Comparison of ENCODE assay signal across 13 mouse cellular contexts in the genomic region with DNA sequence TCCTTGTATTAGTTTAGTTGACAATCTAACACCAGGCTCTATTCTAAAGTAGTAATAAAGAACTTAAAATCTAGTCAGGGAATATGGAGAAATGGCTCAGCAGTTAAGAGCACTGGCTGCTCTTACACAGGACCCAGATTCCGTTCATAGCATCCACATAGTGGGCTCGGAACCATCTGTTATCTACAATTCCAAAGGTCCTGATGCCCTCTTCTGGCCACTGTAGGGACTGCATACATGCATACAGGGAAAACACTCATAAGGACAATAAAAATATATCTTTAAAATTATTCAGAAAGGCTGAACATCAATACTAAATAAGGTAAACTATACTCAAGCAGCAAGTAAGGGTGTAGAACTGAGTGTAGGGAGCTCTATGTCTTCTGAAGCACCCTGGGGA. TPM values are rescaled to one million over a fixed set of nuclear protein-coding genes. Genes with fewer than 3 reads are reported as not detected.
DNase-seq lines count a peak whose midpoint lies in the region; ATAC-seq and TF ChIP-seq lines count a peak whose summit lies in the region.
"Had no signal": no experiment of that assay in that cellular context is flagged by ENCODE, and none has a peak within 500 bp of the region (broad histone marks: within the 10 kb centered on the region; RNA-seq: fewer than 3 reads in every experiment).

No protein-coding gene starts in this region.

- H3K27ac ChIP-seq in gastrocnemius, adult 2 months = no peak overlapping the region
- no peak overlapping the region for H3K27ac ChIP-seq in liver, embryonic 14.5 days
- H3K27ac ChIP-seq in liver, embryonic 12.5 days = no peak overlapping the region
- H3K27ac ChIP-seq: neural tube, embryonic 12.5 days had no signal

- no peaks in the 10 kb centered on the region for H3K9me3 ChIP-seq in liver, embryonic 14.5 days (ENCODE audit: control insufficient read depth, low read length)
- H3K9me3 ChIP-seq in liver, embryonic 12.5 days (replicated peaks) = no peaks in the 10 kb centered on the region
- no peaks in the 10 kb centered on the region for H3K9me3 ChIP-seq in E14TG2a.4 (ENCODE audit: low read length)
- H3K9me3 ChIP-seq: neural tube, embryonic 12.5 days had no signal

- no peaks in the 10 kb centered on the region for H3K27me3 ChIP-seq in liver, embryonic 14.5 days (ENCODE audit: control insufficient read depth, insufficient read depth, low read length)
- no peaks in the 10 kb centered on the region for H3K27me3 ChIP-seq in liver, embryonic 12.5 days (replicated peaks)
- no peaks in the 10 kb centered on the region for H3K27me3 ChIP-seq in E14TG2a.4 (ENCODE audit: insufficient read depth, low read length)
- H3K27me3 ChIP-seq: neural tube, embryonic 12.5 days had no signal

- H3K4me2 ChIP-seq in liver, embryonic 14.5 days (ENCODE audit: low read depth) = no peak overlapping the region
- no peak overlapping the region for H3K4me2 ChIP-seq in liver, embryonic 12.5 days
- H3K4me2 ChIP-seq: neural tube, embryonic 12.5 days had no signal

- 85% methylated on average over 2 of the region's 2 CpGs for WGBS in liver, embryonic 14.5 days (ENCODE audit: insufficient replicate concordance)
- 83% methylated on average over 2 of the region's 2 CpGs for WGBS in liver, embryonic 12.5 days (ENCODE audit: insufficient replicate concordance)

- H3K4me1 ChIP-seq in liver, embryonic 14.5 days (replicated peaks; ENCODE audit: control insufficient read depth in 2 of 2, insufficient read depth in 2 of 2, low read length in 1 of 2) = no peaks in the 10 kb centered on the region
- no peaks in the 10 kb centered on the region for H3K4me1 ChIP-seq in liver, embryonic 12.5 days
- peaks cover 87% of the 10 kb centered on the region for H3K4me1 ChIP-seq in E14TG2a.4 (replicated peaks; ENCODE audit: low read depth, low read length)
- H3K4me1 ChIP-seq: neural tube, embryonic 12.5 days had no signal

- no peak for DNase-seq in gastrocnemius, adult 2 months
- DNase-seq in gastrocnemius, postnatal 25 days = no peak
- no peak for DNase-seq in liver, embryonic 14.5 days (ENCODE audit: low read depth in 3 of 3, low spot score in 3 of 3)
- DNase-seq in kidney, postnatal 4 days = peak; percentile 18 to 21
- DNase-seq in gastrocnemius, postnatal 4 days (ENCODE audit: low spot score in 2 of 2) = no peak
- no peak for DNase-seq in left cerebral cortex, postnatal 36 days (ENCODE audit: low spot score in 2 of 2)
- DNase-seq: gastrocnemius, postnatal 14 days; heart, postnatal 14 days; left cerebral cortex, postnatal 4 days had no signal

- intact Hi-C loops in gastrocnemius, adult 2 months (cut with DNase I) = no loop called here
- intact Hi-C loops in left cerebral cortex, postnatal 36 days (cut with DNase I) = no loop called here

- no peak overlapping the region for H3K4me3 ChIP-seq in gastrocnemius, adult 2 months
- H3K4me3 ChIP-seq in liver, embryonic 14.5 days (ENCODE audit: insufficient read depth in 1 of 2, low read depth in 2 of 2, low read length in 2 of 2) = no peak overlapping the region
- no peak overlapping the region for H3K4me3 ChIP-seq in liver, embryonic 12.5 days
- H3K4me3 ChIP-seq in E14TG2a.4 (replicated peaks; ENCODE audit: low read length) = no peak overlapping the region
- H3K4me3 ChIP-seq: neural tube, embryonic 12.5 days had no signal

- no peak for TF ChIP-seq EP300 in liver, embryonic 14.5 days (IDR thresholded peaks at IDR 0.05; ENCODE audit: low read depth)

- TF ChIP-seq CTCF in gastrocnemius, adult 2 months (IDR thresholded peaks at IDR 0.05) = peak; percentile 58
- TF ChIP-seq CTCF in liver, embryonic 14.5 days (IDR thresholded peaks at IDR 0.05; ENCODE audit: low read depth) = peak; percentile 40; the same call in 1 of the 2 replicates
- peak; percentile 85 for TF ChIP-seq CTCF in E14TG2a.4 (conservative IDR thresholded peaks at IDR 0.05; ENCODE audit: low read length)

- ATAC-seq in liver, embryonic 14.5 days (ENCODE audit: insufficient read depth) = no peak
- ATAC-seq in liver, embryonic 12.5 days = no peak
- ATAC-seq: activated CD4-positive, CD25-positive, alpha-beta regulatory T cell, adult 4 months had no signal

- no peak overlapping the region for H3K9ac ChIP-seq in liver, embryonic 14.5 days (replicated peaks)
- no peak overlapping the region for H3K9ac ChIP-seq in liver, embryonic 12.5 days
- H3K9ac ChIP-seq: neural tube, embryonic 12.5 days had no signal

- no peaks in the 10 kb centered on the region; the same call in 1 of the 2 replicates for H3K36me3 ChIP-seq in liver, embryonic 14.5 days (replicated peaks; ENCODE audit: control insufficient read depth, insufficient read depth, low read depth)
- H3K36me3 ChIP-seq in liver, embryonic 12.5 days = peaks cover 84% of the 10 kb centered on the region
- H3K36me3 ChIP-seq in E14TG2a.4 (ENCODE audit: insufficient read depth, low read length) = peaks cover 98% of the 10 kb centered on the region

RNA-seq across cellular contexts. Expression of gene Ctnnal1, which starts 36.7 kb away (rescaled TPM):
- total RNA-seq in gastrocnemius, adult 2 months (2021) = 10 to 100 TPM in 1 of 2 experiments, 1 to 10 TPM in 1; 9.0 to 12.6 TPM
- 10 to 100 TPM in 1 of 2 experiments, 1 to 10 TPM in 1; 9.9 to 11.7 TPM for total RNA-seq in gastrocnemius, postnatal 25 days (2021)
- polyA plus RNA-seq in liver, embryonic 14.5 days (2012; rRNA removed) = 2.9 and 4.8 TPM in 2 replicates
- polyA plus RNA-seq in liver, embryonic 14.5 days (2014; fragmentation: Nextera tagmentation; extraction: Ambion mirVana) = 8.2 and 9.0 TPM in 2 replicates
- polyA plus RNA-seq in liver, embryonic 12.5 days (2016; fragmentation: Nextera tagmentation; extraction: Ambion mirVana) = 13.1 and 13.4 TPM in 2 replicates
- 10 to 100 TPM; 22.7 to 25.1 TPM for total RNA-seq in gastrocnemius, postnatal 4 days (2021)
- total RNA-seq in left cerebral cortex, postnatal 36 days (2021) = 10 to 100 TPM; 14.4 to 23.7 TPM

RNA-seq across cellular contexts. Expression of gene Tmem245, which starts 45.6 kb away (rescaled TPM):
- total RNA-seq in gastrocnemius, adult 2 months (2021) = 10 to 100 TPM; 18.0 to 24.6 TPM
- 10 to 100 TPM; 17.1 to 19.2 TPM for total RNA-seq in gastrocnemius, postnatal 25 days (2021)
- 2.0 and 2.1 TPM in 2 replicates for polyA plus RNA-seq in liver, embryonic 14.5 days (2012; rRNA removed)
- 1.4 TPM in 2 replicates for polyA plus RNA-seq in liver, embryonic 14.5 days (2014; fragmentation: Nextera tagmentation; extraction: Ambion mirVana)
- polyA plus RNA-seq in liver, embryonic 12.5 days (2016; fragmentation: Nextera tagmentation; extraction: Ambion mirVana) = 5.8 and 6.1 TPM in 2 replicates
- total RNA-seq in gastrocnemius, postnatal 4 days (2021) = 10 to 100 TPM; 28.6 to 32.3 TPM
- total RNA-seq in left cerebral cortex, postnatal 36 days (2021) = 10 to 100 TPM; 39.5 to 42.0 TPM

Comparison
In these comparisons a context has a peak if more than half of its experiments do, and no peak if none do; other contexts are left out.
1. DNase-seq: peak in kidney, postnatal 4 days (2 of 2); none in gastrocnemius, adult 2 months (single experiment), gastrocnemius, postnatal 25 days (single experiment), liver, embryonic 14.5 days (0 of 3), gastrocnemius, postnatal 4 days (0 of 2) and left cerebral cortex, postnatal 36 days (0 of 2).
2. Peak in every context shown above with its lines, with median percentiles within 50 percentile points of each other: CTCF ChIP-seq.